Mouse (Mus musculus) CD4-positive naive resting alpha-beta T cell, adult 76 days (primary cell): ENCODE measurements around the gene Mmp12. TPM values are rescaled to one million over a fixed set of nuclear protein-coding genes. Genes with fewer than 3 reads are reported as not detected.

Source experiments
- total RNA-seq: library from RNA; stranded (reverse); gene quantifications from one replicate; pipeline ENCODE4 v1.2.4, GENCODE M21; 2023

The Mmp12 gene
- total RNA-seq = 4.1 TPM

GRCm38 (mm10) chr9:7344107-7344506 is at the start of gene Mmp12:
TSS of gene Mmp12 (plus strand) at chr9:7344381.

GRCm38 (mm10) chr9:7387947-7388346 is 43.8 kb downstream of the Mmp12 start, which contains the start of gene Mmp1b:
TSS of gene Mmp1b (minus strand) at chr9:7388047.

Other genes with a start within 250 kb of the Mmp12 start
- 4.5 TPM for gene Dync2h1, start 159.9 kb upstream of the Mmp12 start, total RNA-seq
- gene Dcun1d5, start 159.9 kb upstream of the Mmp12 start, total RNA-seq = 75.9 TPM
- not detected for gene Mmp13, start 71.9 kb upstream of the Mmp12 start, total RNA-seq
- gene Mmp1b, start 43.7 kb downstream of the Mmp12 start, total RNA-seq = not detected
- not detected for gene Mmp3, start 101.4 kb downstream of the Mmp12 start, total RNA-seq
- 0.76 TPM for gene Mmp10, start 158.0 kb downstream of the Mmp12 start, total RNA-seq
- 0.29 TPM for gene Mmp8, start 214.1 kb downstream of the Mmp12 start, total RNA-seq
- not detected for gene Mmp27, start 227.0 kb downstream of the Mmp12 start, total RNA-seq